Mouse (Mus musculus) myocyte (in vitro differentiated cells): ENCODE data around the gene Fuz.

Experiments used
- E2F4 ChIP-seq: IDR thresholded peaks from one replicate; pipeline ENCODE4 v1.6.1; 2011; ENCODE audit warnings: mild to moderate bottlenecking, control low read depth, moderate library complexity; ENCODE audit not compliant: insufficient read depth
- MAX ChIP-seq: IDR thresholded peaks from one replicate; pipeline ENCODE4 v1.6.1; 2011; ENCODE audit warnings: low read depth, mild to moderate bottlenecking, control low read depth
- POLR2A ChIP-seq: IDR thresholded peaks from one replicate; pipeline ENCODE4 v1.6.1; 2011; ENCODE audit warnings: low read depth, mild to moderate bottlenecking, control low read depth, moderate library complexity; ENCODE audit not compliant: insufficient read length
- POLR2AphosphoS2 ChIP-seq: IDR thresholded peaks from one replicate; pipeline ENCODE4 v1.6.1; 2011; ENCODE audit warnings: low read depth, control low read depth; ENCODE audit not compliant: insufficient read length
- TCF12 ChIP-seq: IDR thresholded peaks from one replicate; pipeline ENCODE4 v1.6.1; 2011; ENCODE audit warnings: mild to moderate bottlenecking, control low read depth; ENCODE audit not compliant: poor library complexity, insufficient read depth, severe bottlenecking
- TCF3 ChIP-seq: IDR thresholded peaks from one replicate; pipeline ENCODE4 v1.6.1; 2011; ENCODE audit warnings: low read depth, control low read depth; ENCODE audit not compliant: insufficient read length

GRCm38 (mm10) chr7:44864595-44865542, 31.0 kb upstream of the Fuz start:
- TF ChIP-seq POLR2A (peak; percentile 27), TCF12 (no peak), MAX (no peak), E2F4 (no peak), POLR2AphosphoS2 (peak; percentile 70), TCF3 (no peak)
